Mouse (Mus musculus) monocyte, adult 2 months (primary cell): ENCODE results near the gene Homer2.
A peak's percentile ranks its signal among the peaks of the same experiment; 100 is the strongest.

Experiments
- DNase-seq, 2 experiments: peaks; one replicate each; pipeline ENCODE4 v3.0.0; 2022; ENCODE audit warnings: low spot score in 2 of 2, low read depth in 1 of 2

The Homer2 gene

GRCm38 (mm10) chr7:81592686-81593085 is 114.6 kb downstream of the Homer2 start:
- no peak for DNase-seq

- DNase-seq, result no peak
Measured at GRCm38 (mm10) chr7:81587238-81587637, 120.1 kb downstream of the Homer2 start.

GRCm38 (mm10) chr7:81585326-81585725 is 122.0 kb downstream of the Homer2 start:
- DNase-seq, result no peak

- DNase-seq, result no peak
Measured at GRCm38 (mm10) chr7:81583512-81583911, 123.8 kb downstream of the Homer2 start.

GRCm38 (mm10) chr7:81579312-81579711 is 128.0 kb downstream of the Homer2 start:
- DNase-seq, result no peak

GRCm38 (mm10) chr7:81578413-81578812 is 128.9 kb downstream of the Homer2 start:
- no peak for DNase-seq

- DNase-seq, result no peak
Measured at GRCm38 (mm10) chr7:81577872-81578271, 129.5 kb downstream of the Homer2 start.

GRCm38 (mm10) chr7:81575606-81576005 is 131.7 kb downstream of the Homer2 start:
- no peak for DNase-seq

GRCm38 (mm10) chr7:81573821-81574220 is 133.5 kb downstream of the Homer2 start:
- no peak for DNase-seq

- no peak for DNase-seq
Measured at GRCm38 (mm10) chr7:81573397-81573796, 133.9 kb downstream of the Homer2 start.

GRCm38 (mm10) chr7:81572610-81573268 is 134.6 kb downstream of the Homer2 start:
- DNase-seq, result no peak

GRCm38 (mm10) chr7:81571941-81572441 is 135.3 kb downstream of the Homer2 start:
- no peak for DNase-seq

- peak; percentile 79 to 83 for DNase-seq
Measured at GRCm38 (mm10) chr7:81571108-81571940, 136.0 kb downstream of the Homer2 start, which contains the start of gene Whamm. Gene Whamm, plus strand, starts transcription at chr7:81571266.

- DNase-seq, result no peak
Measured at GRCm38 (mm10) chr7:81570752-81571107, 136.6 kb downstream of the Homer2 start.

- no peak for DNase-seq
Measured at GRCm38 (mm10) chr7:81570271-81570670, 137.1 kb downstream of the Homer2 start.

- no peak for DNase-seq
Measured at GRCm38 (mm10) chr7:81569851-81570250, 137.5 kb downstream of the Homer2 start.

- DNase-seq, result no peak
Measured at GRCm38 (mm10) chr7:81567396-81567795, 139.9 kb downstream of the Homer2 start.

- no peak for DNase-seq
Measured at GRCm38 (mm10) chr7:81566892-81567291, 140.4 kb downstream of the Homer2 start, which contains the start of gene Fsd2. Gene Fsd2, minus strand, starts transcription at chr7:81566944.

GRCm38 (mm10) chr7:81566332-81566731 is 141.0 kb downstream of the Homer2 start:
- no peak for DNase-seq

GRCm38 (mm10) chr7:81565381-81566055 is 141.8 kb downstream of the Homer2 start:
- DNase-seq, result no peak

GRCm38 (mm10) chr7:81564766-81565165 is 142.6 kb downstream of the Homer2 start:
- DNase-seq, result no peak
